Comparison of ENCODE assay signal across 8 mouse cellular contexts in genomic region chr1:89580999-89581765, GRCm38 (mm10).
DNase-seq lines count a peak whose midpoint lies in the region; ATAC-seq and TF ChIP-seq lines count a peak whose summit lies in the region.

No protein-coding gene starts in this region.

- no peaks in the 10 kb centered on the region for H3K27me3 ChIP-seq in C2C12 (ENCODE audit: control insufficient read depth, insufficient read depth, insufficient read length)
- peaks cover 28% of the 10 kb centered on the region for H3K27me3 ChIP-seq in heart, embryonic 10.5 days (ENCODE audit: insufficient read depth, poor library complexity, severe bottlenecking)
- H3K27me3 ChIP-seq in lung, embryonic 14.5 days (ENCODE audit: insufficient read depth, low read length), result peaks cover 21% of the 10 kb centered on the region; the same call in 1 of the 2 replicates

- H3K27ac ChIP-seq in heart, embryonic 10.5 days, result peak overlapping the region; percentile 88
- H3K27ac ChIP-seq in lung, embryonic 14.5 days (ENCODE audit: low read depth), result no peak overlapping the region

- peak overlapping the region; percentile 38 for H3K4me3 ChIP-seq in C2C12 (ENCODE audit: insufficient read depth, poor library complexity, severe bottlenecking)
- H3K4me3 ChIP-seq in heart, embryonic 10.5 days, result peak overlapping the region; percentile 81
- H3K4me3 ChIP-seq in lung, embryonic 14.5 days (ENCODE audit: low read depth, low read length), result peak overlapping the region; percentile 63

- no peaks in the 10 kb centered on the region for H3K36me3 ChIP-seq in C2C12 (ENCODE audit: control insufficient read depth, insufficient read depth)
- no peaks in the 10 kb centered on the region for H3K36me3 ChIP-seq in heart, embryonic 10.5 days
- H3K36me3 ChIP-seq in lung, embryonic 14.5 days (ENCODE audit: insufficient read depth), result no peaks in the 10 kb centered on the region

- under 1% methylated on average over 95 of the region's 95 CpGs for WGBS in heart, embryonic 10.5 days
- WGBS in lung, embryonic 14.5 days, result under 1% methylated on average over 88 of the region's 95 CpGs

- H3K4me2 ChIP-seq in lung, embryonic 14.5 days, result peak overlapping the region; percentile 100

- peak overlapping the region; percentile 91 for H3ac ChIP-seq in C2C12 (ENCODE audit: control insufficient read depth, insufficient read length, low read depth)

- peak; percentile 96 for TF ChIP-seq CTCF in C2C12 (IDR thresholded peaks at IDR 0.05; ENCODE audit: control insufficient read depth, insufficient read depth, insufficient read length)
- TF ChIP-seq CTCF in lung, embryonic 14.5 days (IDR thresholded peaks at IDR 0.05; ENCODE audit: low read depth), result peak; percentile 46

- peaks cover 25% of the 10 kb centered on the region for H3K79me3 ChIP-seq in C2C12 (ENCODE audit: low read depth)

- no peaks in the 10 kb centered on the region for H3K9me3 ChIP-seq in heart, embryonic 10.5 days
- no peaks in the 10 kb centered on the region for H3K9me3 ChIP-seq in lung, embryonic 14.5 days (ENCODE audit: low read depth, low read length)

- DNase-seq in adrenal gland, adult 18-20 months (ENCODE audit: low spot score in 2 of 2), result peak; percentile 54 to 58
- peak; percentile 66 for DNase-seq in embryo, embryonic 9.5 days (ENCODE audit: extremely low spot score)
- DNase-seq in heart, embryonic 10.5 days (ENCODE audit: low spot score), result no peak
- DNase-seq in kidney, adult 9 months, result peak; percentile 42
- peak; percentile 76 for DNase-seq in lung, embryonic 14.5 days
- peak; percentile 33 for DNase-seq in ovary, postnatal 14 days (ENCODE audit: low spot score)
- DNase-seq in adipocyte (ENCODE audit: low spot score), result no peak

- peak overlapping the region; percentile 59 for H3K9ac ChIP-seq in lung, embryonic 14.5 days

- peaks cover 45% of the 10 kb centered on the region for H3K4me1 ChIP-seq in heart, embryonic 10.5 days
- H3K4me1 ChIP-seq in lung, embryonic 14.5 days (ENCODE audit: insufficient read depth), result peaks cover 6% of the 10 kb centered on the region

- H3K79me2 ChIP-seq in C2C12 (ENCODE audit: control insufficient read depth, insufficient read depth), result peaks cover 54% of the 10 kb centered on the region

- peak; percentile 38 for ATAC-seq in lung, embryonic 14.5 days (ENCODE audit: insufficient read depth)

TF ChIP-seq in C2C12, 6 proteins besides CTCF, POLR2A, EP300 and RAD21:
- TF ChIP-seq MYOD1 (IDR thresholded peaks at IDR 0.05; ENCODE audit: control insufficient read depth, insufficient read length, low read depth), result no peak
- TF ChIP-seq MAX (IDR thresholded peaks at IDR 0.05), result peak; percentile 14

Comparison
In these comparisons a context has a peak if more than half of its experiments do, and no peak if none do; other contexts are left out.
1. DNase-seq: peak in adrenal gland, adult 18-20 months (2 of 2), embryo, embryonic 9.5 days (single experiment), kidney, adult 9 months (single experiment), lung, embryonic 14.5 days (single experiment) and ovary, postnatal 14 days (single experiment); none in heart, embryonic 10.5 days (single experiment) and adipocyte (single experiment).
2. Peak in every context shown above with its lines, with median percentiles within 50 percentile points of each other: H3K4me3 ChIP-seq.